Mouse (Mus musculus) layer of hippocampus, adult 18-20 months (tissue): ENCODE measurements around the gene Igfn1. TPM values are rescaled to one million over a fixed set of nuclear protein-coding genes. Genes with fewer than 3 reads are reported as not detected.

Experiments used
- DNase-seq, 2 experiments: peaks; one replicate each; pipeline ENCODE4 v3.0.0; 2022; ENCODE audit warnings: low spot score in 2 of 2
- long read RNA-seq: library from polyadenylated mRNA; stranded (forward); transcript quantifications from one replicate; pipeline ENCODE4 v2.0.0, GENCODE M21; 2021
- total RNA-seq, 2 experiments: library from RNA; stranded (reverse); gene quantifications; 2 replicates each; pipeline ENCODE4 v1.2.3; 2021

Gene Igfn1
- total RNA-seq: under 1 TPM; 0.23 to 0.59 TPM
- long read RNA-seq, partial matches to known transcripts: 0 of 2 reads
- long read RNA-seq, other reads (novel, unspliced or antisense): 2 of 2 reads

GRCm38 (mm10) chr1:136006292-136006748 lies at the start of gene Igfn1:
Igfn1 (minus strand) TSS chr1:136006342.
- DNase-seq: no peak

GRCm38 (mm10) chr1:136055771-136056170 lies 49.6 kb upstream of the Igfn1 start:
- peak; percentile 50 to 79 for DNase-seq

- DNase-seq: no peak
Observed at GRCm38 (mm10) chr1:136052547-136052946, 46.4 kb upstream of the Igfn1 start, which contains the start of gene Cacna1s. Cacna1s (plus strand) TSS chr1:136052750.

GRCm38 (mm10) chr1:136051465-136051864 lies 45.3 kb upstream of the Igfn1 start:
- DNase-seq: peak; percentile 59 to 84

GRCm38 (mm10) chr1:136051013-136051315 lies 44.8 kb upstream of the Igfn1 start:
- no peak for DNase-seq

GRCm38 (mm10) chr1:136050312-136051012 lies 44.3 kb upstream of the Igfn1 start, which contains the start of gene Ascl5:
Ascl5 (plus strand) TSS chr1:136050804.
- DNase-seq: no peak

GRCm38 (mm10) chr1:136047894-136048293 lies 41.8 kb upstream of the Igfn1 start:
- no peak for DNase-seq

- peak in 1 of 2 experiments; percentile 45 for DNase-seq
Observed at GRCm38 (mm10) chr1:136047432-136047831, 41.3 kb upstream of the Igfn1 start.

- peak in 1 of 2 experiments; percentile 80 for DNase-seq
Observed at GRCm38 (mm10) chr1:136045774-136046173, 39.6 kb upstream of the Igfn1 start.

GRCm38 (mm10) chr1:136040874-136041273 lies 34.7 kb upstream of the Igfn1 start:
- DNase-seq: no peak

GRCm38 (mm10) chr1:136040452-136040851 lies 34.3 kb upstream of the Igfn1 start:
- DNase-seq: no peak

GRCm38 (mm10) chr1:136038746-136039538 lies 32.8 kb upstream of the Igfn1 start:
- peak in 1 of 2 experiments; percentile 68 for DNase-seq

- no peak for DNase-seq
Observed at GRCm38 (mm10) chr1:136032961-136033360, 26.8 kb upstream of the Igfn1 start.

GRCm38 (mm10) chr1:136031697-136032096 lies 25.6 kb upstream of the Igfn1 start:
- DNase-seq: no peak

GRCm38 (mm10) chr1:136030201-136030600 lies 24.1 kb upstream of the Igfn1 start:
- DNase-seq: no peak

- no peak for DNase-seq
Observed at GRCm38 (mm10) chr1:136018390-136019189, 12.4 kb upstream of the Igfn1 start.

GRCm38 (mm10) chr1:136017907-136018313 lies 11.8 kb upstream of the Igfn1 start:
- DNase-seq: peak; percentile 93 to 97

- no peak for DNase-seq
Observed at GRCm38 (mm10) chr1:136017307-136017706, 11.2 kb upstream of the Igfn1 start.

- no peak for DNase-seq
Observed at GRCm38 (mm10) chr1:136014796-136015502, 8.8 kb upstream of the Igfn1 start.

GRCm38 (mm10) chr1:136013513-136013912 lies 7.4 kb upstream of the Igfn1 start:
- no peak for DNase-seq

GRCm38 (mm10) chr1:136010247-136010646 lies 4.1 kb upstream of the Igfn1 start:
- no peak for DNase-seq
